Mouse (Mus musculus) activated CD4-positive, CD25-positive, alpha-beta regulatory T cell, adult 9 weeks (primary cell): Measurements from ENCODE around the gene Tmem209. TPM values are rescaled to one million over a fixed set of nuclear protein-coding genes. Genes with fewer than 3 reads are reported as not detected.

Experiments used
- polyA plus RNA-seq: library from polyadenylated mRNA; unstranded; fragments of 100-300 nt; shearing (Covaris generic); gene quantifications from one replicate; pipeline ENCODE4 v1.2.1, GENCODE M21; 2017

Tmem209 gene
- 66.7 TPM for polyA plus RNA-seq

GRCm38 (mm10) chr6:30509265-30510239 is at the start of gene Tmem209, which contains the start of gene Ssmem1:
Gene Tmem209 (minus strand): TSS chr6:30509783.
Gene Ssmem1 (plus strand): TSS chr6:30509849.

GRCm38 (mm10) chr6:30541009-30541799 is 31.6 kb upstream of the Tmem209 start, which contains the start of gene Cpa2:
Gene Cpa2 (plus strand): TSS chr6:30541582.

Other genes with a start within 250 kb of the Tmem209 start
- gene Ube2h, start 205.2 kb downstream of the Tmem209 start, polyA plus RNA-seq: 71.9 TPM
- gene Zc3hc1, start 118.8 kb downstream of the Tmem209 start, polyA plus RNA-seq: 32.9 TPM
- 2.0 TPM for gene Klhdc10, start 107.9 kb downstream of the Tmem209 start, polyA plus RNA-seq
- not detected for gene Ssmem1, start 66 bp upstream of the Tmem209 start, polyA plus RNA-seq
- gene Cpa2, start 31.8 kb upstream of the Tmem209 start, polyA plus RNA-seq: 0.44 TPM
- not detected for gene Cpa4, start 58.6 kb upstream of the Tmem209 start, polyA plus RNA-seq
- gene Cpa5, start 101.2 kb upstream of the Tmem209 start, polyA plus RNA-seq: not detected
- not detected for gene Cpa1, start 129.4 kb upstream of the Tmem209 start, polyA plus RNA-seq
- 12.5 TPM for gene Cep41, start 184.0 kb upstream of the Tmem209 start, polyA plus RNA-seq
- 1.1 TPM for gene Mest, start 213.8 kb upstream of the Tmem209 start, polyA plus RNA-seq